ENCODE assay signal across 29 mouse cellular contexts in genomic region chr5:144558481-144558880, GRCm38 (mm10). TPM values are rescaled to one million over a fixed set of nuclear protein-coding genes. Genes with fewer than 3 reads are reported as not detected.
DNase-seq lines count a peak whose midpoint lies in the region; ATAC-seq lines count a peak whose summit lies in the region.
"Had no signal": no experiment of that assay in that cellular context is flagged by ENCODE, and none has a peak within 500 bp of the region (broad histone marks: within the 10 kb centered on the region; RNA-seq: fewer than 3 reads in every experiment).

No protein-coding gene starts in this region.

- H3K27me3 ChIP-seq in forebrain, embryonic 11.5 days (ENCODE audit: control insufficient read depth, insufficient read depth, low read length) = no peaks in the 10 kb centered on the region
- H3K27me3 ChIP-seq in forebrain, embryonic 16.5 days (replicated peaks; ENCODE audit: control insufficient read depth, insufficient read depth, low read length) = no peaks in the 10 kb centered on the region
- H3K27me3 ChIP-seq in forebrain, embryonic 13.5 days = 0 out of 2 replicates have a peak, but pooled peaks cover 4% of the 10 kb centered on the region
- H3K27me3 ChIP-seq in neural tube, embryonic 15.5 days (replicated peaks) = no peaks in the 10 kb centered on the region
- H3K27me3 ChIP-seq: embryonic facial prominence, embryonic 15.5 days; heart, embryonic 15.5 days; hindbrain, embryonic 15.5 days; intestine, embryonic 15.5 days; stomach, embryonic 15.5 days had no signal

- H3K4me2 ChIP-seq in forebrain, embryonic 11.5 days (ENCODE audit: low read depth, low read length, severe bottlenecking) = no peak overlapping the region
- no peak overlapping the region for H3K4me2 ChIP-seq in forebrain, embryonic 16.5 days (ENCODE audit: low read length)
- H3K4me2 ChIP-seq in forebrain, embryonic 13.5 days = no peak overlapping the region
- H3K4me2 ChIP-seq in neural tube, embryonic 15.5 days = no peak overlapping the region
- H3K4me2 ChIP-seq: embryonic facial prominence, embryonic 15.5 days; heart, embryonic 15.5 days; hindbrain, embryonic 15.5 days; intestine, embryonic 15.5 days; stomach, embryonic 15.5 days had no signal

- ATAC-seq in forebrain, embryonic 11.5 days (replicated peaks; ENCODE audit: low FRiP score) = no peak
- no peak for ATAC-seq in forebrain, embryonic 16.5 days
- no peak for ATAC-seq in forebrain, embryonic 13.5 days
- ATAC-seq in neural tube, embryonic 15.5 days (ENCODE audit: low FRiP score) = no peak
- ATAC-seq: intestine, embryonic 15.5 days had no signal

- no peak overlapping the region for H3K9ac ChIP-seq in forebrain, embryonic 11.5 days (ENCODE audit: low read length)
- H3K9ac ChIP-seq in forebrain, embryonic 16.5 days (replicated peaks; ENCODE audit: low read depth, low read length) = no peak overlapping the region
- H3K9ac ChIP-seq in forebrain, embryonic 13.5 days = no peak overlapping the region
- H3K9ac ChIP-seq in neural tube, embryonic 15.5 days (replicated peaks) = no peak overlapping the region
- H3K9ac ChIP-seq: embryonic facial prominence, embryonic 15.5 days; heart, embryonic 15.5 days; hindbrain, embryonic 15.5 days; intestine, embryonic 15.5 days; liver, embryonic 14.5 days; stomach, embryonic 15.5 days had no signal

- no peaks in the 10 kb centered on the region for H3K9me3 ChIP-seq in forebrain, embryonic 11.5 days (ENCODE audit: control insufficient read depth, low read length)
- no peaks in the 10 kb centered on the region for H3K9me3 ChIP-seq in forebrain, embryonic 16.5 days (ENCODE audit: control insufficient read depth, low read length)
- H3K9me3 ChIP-seq in forebrain, embryonic 13.5 days (replicated peaks) = no peaks in the 10 kb centered on the region
- H3K9me3 ChIP-seq in neural tube, embryonic 15.5 days (replicated peaks) = no peaks in the 10 kb centered on the region
- H3K9me3 ChIP-seq: embryonic facial prominence, embryonic 10.5 days; embryonic facial prominence, embryonic 15.5 days; heart, embryonic 10.5 days; heart, embryonic 15.5 days; hindbrain, embryonic 15.5 days; intestine, embryonic 15.5 days; stomach, embryonic 15.5 days had no signal

- no peak overlapping the region for H3K27ac ChIP-seq in forebrain, embryonic 11.5 days (ENCODE audit: low read depth, low read length)
- no peak overlapping the region for H3K27ac ChIP-seq in forebrain, embryonic 16.5 days (ENCODE audit: low read length)
- H3K27ac ChIP-seq in forebrain, embryonic 13.5 days = peak overlapping the region; percentile 40; the same call in 1 of the 2 replicates
- peak overlapping the region; percentile 13 for H3K27ac ChIP-seq in neural tube, embryonic 15.5 days (replicated peaks)
- H3K27ac ChIP-seq: embryonic facial prominence, embryonic 10.5 days; embryonic facial prominence, embryonic 15.5 days; heart, embryonic 10.5 days; heart, embryonic 15.5 days; hindbrain, embryonic 15.5 days; intestine, embryonic 15.5 days; liver, embryonic 14.5 days; macrophage; stomach, embryonic 15.5 days had no signal

- no peak overlapping the region for H3K4me3 ChIP-seq in forebrain, embryonic 11.5 days (ENCODE audit: low read depth, low read length)
- no peak overlapping the region for H3K4me3 ChIP-seq in forebrain, embryonic 16.5 days (replicated peaks; ENCODE audit: low read length)
- H3K4me3 ChIP-seq in forebrain, embryonic 13.5 days = no peak overlapping the region
- H3K4me3 ChIP-seq in neural tube, embryonic 15.5 days (replicated peaks) = no peak overlapping the region
- H3K4me3 ChIP-seq: embryonic facial prominence, embryonic 10.5 days; embryonic facial prominence, embryonic 15.5 days; heart, embryonic 10.5 days; heart, embryonic 15.5 days; hindbrain, embryonic 15.5 days; intestine, embryonic 15.5 days; myocyte; stomach, embryonic 15.5 days had no signal

- H3K4me1 ChIP-seq in forebrain, embryonic 11.5 days (replicated peaks; ENCODE audit: control insufficient read depth, insufficient read depth, low read length) = peaks cover 8% of the 10 kb centered on the region; the same call in 1 of the 2 replicates
- peaks cover 13% of the 10 kb centered on the region for H3K4me1 ChIP-seq in forebrain, embryonic 16.5 days (replicated peaks; ENCODE audit: control insufficient read depth, insufficient read depth, low read length)
- peaks cover 44% of the 10 kb centered on the region for H3K4me1 ChIP-seq in forebrain, embryonic 13.5 days
- peaks cover 32% of the 10 kb centered on the region for H3K4me1 ChIP-seq in neural tube, embryonic 15.5 days
- H3K4me1 ChIP-seq: heart, embryonic 10.5 days; heart, embryonic 15.5 days; intestine, embryonic 15.5 days had no signal

- peak; percentile 42 for DNase-seq in forebrain, embryonic 11.5 days (ENCODE audit: low spot score)
- peak; percentile 69 for DNase-seq in left cerebral cortex, postnatal 4 days
- DNase-seq in left cerebral cortex, adult 11 months (ENCODE audit: low spot score) = no peak
- DNase-seq: adrenal gland, postnatal 25 days; B cell, adult 2 months; cerebellum, adult 8-10 months; gastrocnemius, postnatal 25 days; kidney, adult 2 months; kidney, postnatal 4 days; liver; lung, adult 2 months; lung, postnatal 10 days; midbrain, embryonic 14.5 days; right cerebral cortex, postnatal 14 days had no signal

- intact Hi-C loops in left cerebral cortex, postnatal 4 days (cut with DNase I) = no loop called here

- no peaks in the 10 kb centered on the region for H3K36me3 ChIP-seq in forebrain, embryonic 11.5 days (ENCODE audit: control insufficient read depth, insufficient read depth, low read length)
- no peaks in the 10 kb centered on the region for H3K36me3 ChIP-seq in forebrain, embryonic 16.5 days (ENCODE audit: control insufficient read depth, insufficient read depth)
- no peaks in the 10 kb centered on the region for H3K36me3 ChIP-seq in forebrain, embryonic 13.5 days (ENCODE audit: poor library complexity, severe bottlenecking)
- no peaks in the 10 kb centered on the region for H3K36me3 ChIP-seq in neural tube, embryonic 15.5 days
- H3K36me3 ChIP-seq: embryonic facial prominence, embryonic 10.5 days; embryonic facial prominence, embryonic 15.5 days; heart, embryonic 10.5 days; heart, embryonic 15.5 days; hindbrain, embryonic 15.5 days; intestine, embryonic 15.5 days; stomach, embryonic 15.5 days had no signal

RNA-seq across cellular contexts. Expression of gene Nptx2, which starts 12.8 kb away (rescaled TPM):
- polyA plus RNA-seq in forebrain, embryonic 11.5 days (2014; fragmentation: Nextera tagmentation; extraction: Ambion mirVana) = 2.3 and 2.5 TPM in 2 replicates
- 1.2 and 2.6 TPM in 2 replicates for polyA plus RNA-seq in forebrain, embryonic 16.5 days (2015; fragmentation: Nextera tagmentation; extraction: Ambion mirVana)
- 10 to 100 TPM; 11.8 to 15.9 TPM for total RNA-seq in left cerebral cortex, postnatal 4 days (2021)
- polyA plus RNA-seq in forebrain, embryonic 13.5 days (2015; fragmentation: Nextera tagmentation; extraction: Ambion mirVana) = 2.2 and 2.3 TPM in 2 replicates
- polyA plus RNA-seq in neural tube, embryonic 15.5 days (2015; fragmentation: Nextera tagmentation; extraction: Ambion mirVana) = 13.5 and 15.1 TPM in 2 replicates
- total RNA-seq: gastrocnemius, adult 18-20 months; megakaryocyte-erythroid progenitor cell, adult 5-6 weeks had no signal
- polyA plus RNA-seq: myocyte had no signal

Comparison
In these comparisons a context has a peak if more than half of its experiments do, and no peak if none do; other contexts are left out.
1. H3K27ac ChIP-seq: peak in forebrain, embryonic 13.5 days (single experiment) and neural tube, embryonic 15.5 days (single experiment); none in forebrain, embryonic 11.5 days (single experiment) and forebrain, embryonic 16.5 days (single experiment).